Mouse (Mus musculus) spleen, adult 2 months (tissue): Measurements from ENCODE around the gene Ttc26. TPM values are rescaled to one million over a fixed set of nuclear protein-coding genes. Genes with fewer than 3 reads are reported as not detected.
"Not testable (repeated sequence)": the region's sequence is repeated elsewhere in the genome, so short reads cannot be mapped to it uniquely, and the experiment has no call there.

Experiments
- DNase-seq, 2 experiments: peaks; one replicate each; pipeline versions ENCODE4 v3.0.0 to v3.0.0-alpha.2; 2012 to 2021; ENCODE audit warnings: low spot score in 2 of 2, low read depth in 1 of 2
- H3K27ac ChIP-seq: fragments of 200-500 bp; 2 replicates; pipeline ENCODE4 v1.5.1; 2012; ENCODE audit warnings: low read length, inconsistent platforms; ENCODE audit not compliant: insufficient read depth
- H3K27me3 ChIP-seq: fragments of 200-500 bp; 2 replicates; pipeline ENCODE4 v1.6.1; 2012; ENCODE audit warnings: mild to moderate bottlenecking, moderate library complexity, low read length, inconsistent platforms; ENCODE audit not compliant: control insufficient read depth, insufficient read depth
- H3K36me3 ChIP-seq: fragments of 200-500 bp; 2 replicates; pipeline ENCODE4 v1.6.1; 2012; ENCODE audit warnings: mild to moderate bottlenecking, low read length, inconsistent platforms; ENCODE audit not compliant: control insufficient read depth, insufficient read depth
- H3K4me1 ChIP-seq: fragments of 200-500 bp; 2 replicates; pipeline ENCODE4 v1.6.1; 2011; ENCODE audit warnings: inconsistent platforms; ENCODE audit not compliant: control insufficient read depth, insufficient read depth, insufficient read length
- H3K4me3 ChIP-seq: fragments of 200-500 bp; 2 replicates; pipeline ENCODE4 v1.5.1; 2011; ENCODE audit warnings: mild to moderate bottlenecking, inconsistent platforms; ENCODE audit not compliant: insufficient read depth, insufficient read length; ENCODE audit errors: extremely low read depth
- CTCF ChIP-seq: fragments of 200-500 bp; IDR thresholded peaks from 2 replicates; pipeline ENCODE4 v1.5.1; 2011; ENCODE audit warnings: mild to moderate bottlenecking, inconsistent platforms; ENCODE audit not compliant: insufficient read depth, insufficient read length, insufficient replicate concordance; ENCODE audit errors: extremely low read depth
- POLR2A ChIP-seq: fragments of 200-500 bp; IDR thresholded peaks from 2 replicates; pipeline ENCODE4 v1.6.1; 2011; ENCODE audit warnings: low read depth, low read length, inconsistent platforms
- WGBS: fragments of 180-500 bp; shearing (Covaris S2); methylation state at CpG from one replicate; pipeline ENCODE4 v1.1.7; 2018; 5-methylcytosine and 5-hydroxymethylcytosine counted together
- polyA plus RNA-seq: library from polyadenylated mRNA; depleted of rRNA; stranded (reverse); fragments of >200 nt; gene quantifications from 2 replicates; pipeline ENCODE4 v1.2.3, GENCODE M21; 2012

Gene Ttc26
- polyA plus RNA-seq, 1 experiment: 0.12 TPM

DNA sequence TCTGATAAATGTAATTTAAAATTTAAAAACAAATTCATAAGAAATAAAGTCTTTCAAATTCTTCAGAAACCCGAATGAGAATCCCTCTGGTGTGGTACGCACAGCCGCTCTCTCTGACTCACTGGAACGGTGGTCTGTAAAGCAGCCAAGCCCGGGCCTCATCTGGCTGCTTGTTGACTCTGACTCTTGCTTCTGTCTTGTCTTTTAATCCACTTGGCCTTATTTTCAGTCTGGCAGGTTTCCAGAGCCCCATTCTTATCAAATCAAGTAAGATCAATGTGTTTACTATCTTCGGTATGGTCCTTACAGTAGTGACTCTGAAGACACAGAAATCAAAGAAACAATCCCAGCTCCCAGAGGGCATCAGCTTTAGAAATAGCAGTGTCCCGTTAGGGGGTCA, 25.4 kb upstream of the Ttc26 start:
- no peak overlapping the region for H3K4me3 ChIP-seq
- 70% methylated on average over 7 of the region's 7 CpGs for WGBS

DNA sequence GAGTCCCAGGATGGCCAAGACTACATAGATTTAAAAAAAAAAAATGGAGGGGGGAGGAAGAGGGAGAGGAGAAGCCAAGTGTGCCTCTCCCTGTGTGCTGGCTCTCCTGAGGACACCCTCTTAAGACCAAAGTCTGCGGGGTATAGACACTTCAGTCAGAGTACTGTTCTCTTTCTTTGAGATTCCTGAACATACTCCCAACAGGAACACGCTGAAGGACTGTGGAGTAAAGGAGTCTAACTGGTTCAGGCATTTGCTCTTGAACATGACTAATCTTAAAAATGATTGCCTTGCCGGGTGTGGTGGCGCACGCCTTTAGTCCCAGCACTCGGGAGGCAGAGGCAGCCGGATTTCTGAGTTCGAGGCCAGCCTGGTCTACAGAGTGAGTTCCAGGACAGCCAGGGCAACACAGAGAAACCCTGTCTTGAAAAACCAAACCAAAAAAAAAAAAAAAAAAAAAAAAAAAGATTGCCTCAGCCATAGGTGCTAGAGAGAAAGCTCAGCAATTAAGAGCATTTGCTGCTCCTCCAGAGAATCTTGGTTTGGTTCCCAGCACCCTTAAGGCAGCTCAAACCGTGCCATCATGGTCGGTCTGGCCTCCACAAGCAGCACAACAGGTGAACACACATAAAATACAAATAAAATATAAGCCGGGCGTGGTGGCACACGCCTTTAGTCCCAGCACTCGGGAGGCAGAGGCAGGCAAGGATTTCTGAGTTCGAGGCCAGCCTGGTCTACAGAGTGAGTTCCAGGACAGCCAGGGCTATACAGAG, 24.4 kb upstream of the Ttc26 start:
- H3K27me3 ChIP-seq, H3K36me3 ChIP-seq, H3K4me3 ChIP-seq, DNase-seq, H3K27ac ChIP-seq, H3K4me1 ChIP-seq: not testable (repeated sequence)
- WGBS: 93% methylated on average over 15 of the region's 15 CpGs

More for the DNA sequence above, 25.4 kb upstream of the Ttc26 start:
- peak overlapping the region; percentile 37; the same call in 1 of the 2 replicates for H3K27ac ChIP-seq
- H3K27me3 ChIP-seq: no peaks in the 10 kb centered on the region
- H3K36me3 ChIP-seq: no peaks in the 10 kb centered on the region
- no peak for DNase-seq
- peaks cover 11% of the 10 kb centered on the region; the same call in 1 of the 2 replicates for H3K4me1 ChIP-seq
- no peak for TF ChIP-seq POLR2A

DNA sequence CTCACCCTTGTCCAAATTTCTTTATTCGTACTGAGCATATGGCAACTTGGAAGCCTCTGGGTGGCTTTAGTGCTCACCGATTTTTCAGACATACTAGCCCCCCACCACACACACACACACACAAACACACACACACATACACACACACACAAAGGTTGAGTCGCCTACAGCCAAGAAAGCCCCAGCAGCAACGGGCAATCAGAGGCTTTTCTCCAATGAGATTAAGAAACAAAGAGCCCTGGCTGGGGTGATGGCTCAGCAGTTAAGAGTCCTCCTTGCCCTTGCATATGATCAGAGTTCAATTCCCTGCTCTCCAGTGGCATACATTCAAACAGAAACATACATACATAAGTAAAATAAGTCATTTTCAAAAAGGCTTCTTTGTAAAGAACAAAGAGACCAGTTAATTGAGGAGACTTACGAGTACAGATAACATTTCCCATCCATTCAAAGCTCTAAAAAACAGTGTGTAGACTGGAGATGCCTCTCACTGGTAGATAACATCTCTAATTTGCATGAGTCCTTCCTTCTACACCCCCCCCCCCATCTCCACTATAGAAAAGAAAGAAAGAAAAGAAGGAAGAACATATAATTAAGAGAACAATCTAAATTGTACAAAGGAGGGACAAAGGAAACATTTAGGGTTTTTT, 23.5 kb upstream of the Ttc26 start:
- WGBS: 74% methylated on average over 5 of the region's 5 CpGs
- Histone ChIP-seq H3K4me3 (no peak overlapping the region), H3K27me3 (no peaks in the 10 kb centered on the region), H3K27ac (no peak overlapping the region), H3K4me1 (peaks cover 8% of the 10 kb centered on the region; the same call in 1 of the 2 replicates), H3K36me3 (no peaks in the 10 kb centered on the region)
- TF ChIP-seq CTCF: no peak
- TF ChIP-seq POLR2A: no peak
- DNase-seq: no peak

DNA sequence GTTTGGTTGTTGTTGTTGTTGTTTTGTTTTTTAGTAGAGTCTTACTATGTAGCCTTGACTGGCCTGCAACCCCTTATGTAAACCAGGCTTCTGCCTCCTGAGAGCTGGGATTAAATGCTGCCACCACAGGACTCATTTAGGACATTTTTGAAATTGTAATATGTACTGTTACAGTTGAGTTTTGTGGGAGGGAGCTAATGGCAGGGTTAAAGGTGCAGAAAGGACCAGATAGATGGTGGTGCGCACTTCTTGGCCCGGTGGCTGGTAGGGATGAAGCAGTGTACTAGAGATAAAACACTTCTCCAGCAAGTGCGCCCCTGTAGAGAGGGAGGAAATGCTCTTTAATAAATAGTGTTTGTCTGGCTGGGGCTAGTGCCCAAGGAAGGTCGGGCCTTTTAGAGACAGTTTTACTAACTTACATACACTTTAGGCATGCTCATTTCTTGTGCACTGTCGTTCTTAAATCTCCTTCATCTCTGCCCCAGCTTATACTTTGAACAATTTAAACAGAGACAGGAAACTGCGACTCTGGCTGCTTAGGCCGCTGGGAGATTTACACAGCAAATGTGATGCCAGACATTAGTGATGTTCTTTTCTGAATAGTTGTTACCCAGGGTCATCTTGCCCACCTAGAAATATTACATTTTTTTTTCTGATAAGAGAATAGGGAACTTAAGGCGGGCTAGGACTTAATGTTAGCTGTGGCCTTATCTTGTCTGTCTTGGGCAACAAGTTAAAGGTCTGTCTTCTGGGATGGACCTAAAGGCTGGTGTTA, 22.8 kb upstream of the Ttc26 start:
- WGBS: 73% methylated on average over 8 of the region's 8 CpGs
- TF ChIP-seq CTCF: no peak
- no peak for TF ChIP-seq POLR2A
- no peak overlapping the region for H3K4me3 ChIP-seq
- H3K27ac ChIP-seq: peak overlapping the region; percentile 43
- peaks cover 8% of the 10 kb centered on the region; the same call in 1 of the 2 replicates for H3K4me1 ChIP-seq
- DNase-seq: no peak
- H3K36me3 ChIP-seq: no peaks in the 10 kb centered on the region
- no peaks in the 10 kb centered on the region for H3K27me3 ChIP-seq

DNA sequence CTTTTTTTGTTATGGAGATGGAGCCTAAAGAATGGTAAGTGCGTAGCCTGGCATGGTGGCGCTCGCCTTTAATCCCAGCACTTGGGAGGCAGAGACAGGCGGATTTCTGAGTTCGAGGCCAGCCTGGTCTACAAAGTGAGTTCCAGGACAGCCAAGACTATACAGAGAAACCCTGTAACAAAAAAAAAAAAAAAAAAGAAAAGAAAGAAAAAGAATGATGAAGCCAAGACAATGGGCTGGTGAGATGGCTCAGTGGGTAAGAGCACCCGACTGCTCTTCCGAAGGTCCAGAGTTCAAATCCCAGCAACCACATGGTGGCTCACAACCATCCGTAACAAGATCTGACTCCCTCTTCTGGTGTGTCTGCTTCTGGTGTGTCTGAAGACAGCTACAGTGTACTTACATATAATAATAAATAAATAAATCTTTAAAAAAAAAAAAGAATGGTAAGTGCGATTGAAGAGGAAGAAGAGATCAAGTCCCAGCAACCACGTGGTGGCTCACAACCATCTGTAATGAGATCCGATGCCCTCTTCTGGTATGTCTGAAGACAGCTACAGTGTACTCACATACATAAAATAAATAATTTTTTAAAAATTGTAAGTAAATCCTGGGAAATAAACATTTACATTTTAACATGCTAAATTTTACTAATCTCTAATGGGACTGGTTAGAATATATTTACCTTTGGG, 22.1 kb upstream of the Ttc26 start:
- not testable (repeated sequence) for H3K36me3 ChIP-seq, H3K27me3 ChIP-seq, H3K4me3 ChIP-seq, DNase-seq, H3K27ac ChIP-seq, H3K4me1 ChIP-seq
- WGBS: 80% methylated on average over 11 of the region's 11 CpGs

DNA sequence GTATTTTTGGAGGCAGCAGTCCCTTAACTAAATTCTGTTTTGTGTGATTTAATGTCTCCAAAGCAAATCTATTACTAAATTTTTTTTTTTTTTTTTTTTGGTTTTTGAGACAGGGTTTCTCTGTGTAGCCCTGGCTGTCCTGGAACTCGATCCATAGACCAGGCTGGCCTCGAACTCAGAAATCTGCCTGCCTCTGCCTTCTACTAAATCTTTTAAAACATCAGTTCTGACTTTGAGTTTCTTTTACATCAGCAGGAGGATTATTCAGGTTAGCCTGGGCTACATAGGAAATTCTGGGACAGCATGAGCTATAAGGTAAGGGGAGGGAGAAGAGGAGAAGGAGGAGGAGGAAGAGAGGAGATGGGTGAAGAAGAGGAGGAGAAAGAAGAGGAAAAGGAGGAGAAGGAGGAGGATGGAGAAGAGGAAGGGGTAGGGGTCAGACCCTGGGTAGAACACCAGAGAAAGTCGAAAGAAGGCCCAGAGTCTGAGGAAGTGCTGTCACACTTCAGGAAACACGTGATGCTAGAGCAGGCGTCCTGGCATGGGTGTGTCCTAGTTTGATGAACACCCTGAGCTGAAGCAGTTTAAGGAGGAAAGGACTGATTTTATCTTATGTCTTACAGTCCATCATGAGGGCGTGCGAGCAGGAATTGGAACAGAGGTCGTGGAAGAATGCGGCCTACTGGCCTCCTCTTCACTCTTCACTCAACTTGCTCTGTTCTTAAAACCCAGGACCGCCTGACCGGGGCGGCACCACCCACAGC, 21.4 kb upstream of the Ttc26 start:
- no peaks in the 10 kb centered on the region for H3K27me3 ChIP-seq
- TF ChIP-seq CTCF: no peak
- no peak for TF ChIP-seq POLR2A
- H3K4me3 ChIP-seq: no peak overlapping the region
- 63% methylated on average over 12 of the region's 12 CpGs for WGBS
- H3K4me1 ChIP-seq: peaks cover 8% of the 10 kb centered on the region; the same call in 1 of the 2 replicates
- peak overlapping the region; percentile 88 for H3K27ac ChIP-seq
- no peaks in the 10 kb centered on the region for H3K36me3 ChIP-seq
- peak; percentile 71 to 79 for DNase-seq
